ENCODE assay signal across 8 mouse cellular contexts in the genomic region with DNA sequence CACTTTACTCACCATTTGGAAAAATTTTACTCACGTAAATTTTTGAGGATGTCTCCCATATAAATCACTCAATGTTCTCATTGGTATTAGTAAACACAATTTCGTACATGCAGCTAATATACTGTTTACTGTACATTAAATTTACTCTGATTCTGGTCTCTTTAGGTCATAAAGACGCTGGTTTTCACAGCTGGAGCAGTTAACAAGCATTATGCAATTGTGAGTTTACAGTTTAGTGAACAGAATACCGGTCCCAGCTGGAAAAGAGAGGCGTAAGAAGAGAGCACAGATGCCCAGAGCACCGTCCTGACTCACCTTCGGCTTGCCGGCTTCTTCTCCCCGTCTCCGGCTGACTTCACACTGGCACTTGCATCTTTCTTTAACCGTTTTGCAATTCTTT. TPM values are rescaled to one million over a fixed set of nuclear protein-coding genes. Genes with fewer than 3 reads are reported as not detected.
DNase-seq lines count a peak whose midpoint lies in the region; ATAC-seq and TF ChIP-seq lines count a peak whose summit lies in the region.

A gene (plus strand): TSS at position 301 of the 400 bp plus-strand sequence.

- no peak within 1 kb of the TSS for H3K27ac ChIP-seq in cerebellum, adult 2 months (ENCODE audit: insufficient read depth, low read length)
- H3K27ac ChIP-seq in gastrocnemius, adult 2 months = no peak within 1 kb of the TSS
- H3K27ac ChIP-seq in hindbrain, postnatal 0 days = no peak within 1 kb of the TSS
- H3K27ac ChIP-seq in midbrain, embryonic 12.5 days (replicated peaks) = no peak within 1 kb of the TSS

- no peaks in the 10 kb centered on the region for H3K27me3 ChIP-seq in cerebellum, adult 2 months (ENCODE audit: control insufficient read depth, insufficient read depth, low read length)
- H3K27me3 ChIP-seq in hindbrain, postnatal 0 days (ENCODE audit: insufficient read depth, low read length) = no peaks in the 10 kb centered on the region
- H3K27me3 ChIP-seq in midbrain, embryonic 12.5 days = no peaks in the 10 kb centered on the region

- ATAC-seq in hindbrain, postnatal 0 days = no peak
- ATAC-seq in midbrain, embryonic 12.5 days (ENCODE audit: low FRiP score, low read depth) = no peak

- no peaks in the 10 kb centered on the region for H3K4me1 ChIP-seq in cerebellum, adult 2 months (ENCODE audit: control insufficient read depth, insufficient read depth, low read length)
- H3K4me1 ChIP-seq in hindbrain, postnatal 0 days (ENCODE audit: insufficient read depth, low read length) = no peaks in the 10 kb centered on the region
- H3K4me1 ChIP-seq in midbrain, embryonic 12.5 days = no peaks in the 10 kb centered on the region

- H3K9me3 ChIP-seq in hindbrain, postnatal 0 days (ENCODE audit: low read length) = no peaks in the 10 kb centered on the region
- no peaks in the 10 kb centered on the region for H3K9me3 ChIP-seq in midbrain, embryonic 12.5 days

- intact Hi-C loops in gastrocnemius, adult 2 months (cut with DNase I) = loop anchor here (10.0 kb wide), 1 partner anchor 287 kb away; no protein-coding TSS in a partner anchor

- no peak for TF ChIP-seq CTCF in cerebellum, adult 2 months (IDR thresholded peaks at IDR 0.05; ENCODE audit: borderline replicate concordance, insufficient read depth, low read depth, low read length)
- TF ChIP-seq CTCF in gastrocnemius, adult 2 months (IDR thresholded peaks at IDR 0.05) = no peak
- TF ChIP-seq CTCF in hindbrain, postnatal 0 days (IDR thresholded peaks at IDR 0.05; ENCODE audit: low read depth) = no peak

- 89% methylated on average over 11 of the region's 11 CpGs for WGBS in cerebellum, adult 2 months
- WGBS in hindbrain, postnatal 0 days = 92% methylated on average over 11 of the region's 11 CpGs
- 91% methylated on average over 11 of the region's 11 CpGs for WGBS in midbrain, embryonic 12.5 days

- no peak within 1 kb of the TSS for H3K4me3 ChIP-seq in cerebellum, adult 2 months (replicated peaks; ENCODE audit: insufficient read depth, low read depth, low read length)
- no peak within 1 kb of the TSS for H3K4me3 ChIP-seq in gastrocnemius, adult 2 months
- no peak within 1 kb of the TSS for H3K4me3 ChIP-seq in hindbrain, postnatal 0 days (ENCODE audit: low read length)
- no peak within 1 kb of the TSS for H3K4me3 ChIP-seq in midbrain, embryonic 12.5 days

- DNase-seq in cerebellum, adult 2 months = no peak
- DNase-seq in cerebellum, adult 11-12 months = no peak
- peak; percentile 6 for DNase-seq in ZHBTc4 (ENCODE audit: low read depth, low spot score)
- no peak for DNase-seq in gastrocnemius, adult 2 months
- DNase-seq in hindbrain, postnatal 0 days (ENCODE audit: low spot score) = no peak
- DNase-seq in frontal cortex, postnatal 14 days (ENCODE audit: low spot score in 2 of 2) = no peak
- DNase-seq in cerebellum, adult 11 months = no peak

- 0 out of 2 replicates have a peak, but pooled peaks cover 5% of the 10 kb centered on the region for H3K36me3 ChIP-seq in hindbrain, postnatal 0 days (ENCODE audit: insufficient read depth, low read length)
- H3K36me3 ChIP-seq in midbrain, embryonic 12.5 days = peaks cover 18% of the 10 kb centered on the region

- no peak within 1 kb of the TSS for H3K9ac ChIP-seq in hindbrain, postnatal 0 days (replicated peaks; ENCODE audit: low read length)
- H3K9ac ChIP-seq in midbrain, embryonic 12.5 days (replicated peaks) = no peak within 1 kb of the TSS

- TF ChIP-seq POLR2A in cerebellum, adult 2 months (IDR thresholded peaks at IDR 0.05; ENCODE audit: borderline replicate concordance, insufficient read depth, low read length) = no peak

- no peak within 1 kb of the TSS for H3K4me2 ChIP-seq in hindbrain, postnatal 0 days (ENCODE audit: low read depth, low read length)
- H3K4me2 ChIP-seq in midbrain, embryonic 12.5 days (replicated peaks) = no peak within 1 kb of the TSS

RNA-seq across cellular contexts. Expression of the gene that starts here (rescaled TPM):
- 16.7 and 16.8 TPM in 2 replicates for polyA plus RNA-seq in cerebellum, adult 2 months (2012; rRNA removed)
- 10 to 100 TPM; 10.2 to 16.0 TPM for total RNA-seq in gastrocnemius, adult 2 months (2021)
- total RNA-seq in hindbrain, postnatal 0 days (2014; rRNA removed) = 7.6 and 11.0 TPM in 2 replicates
- polyA plus RNA-seq in hindbrain, postnatal 0 days (2015; fragmentation: Nextera tagmentation; extraction: Ambion mirVana) = 12.2 and 12.3 TPM in 2 replicates
- polyA plus RNA-seq in midbrain, embryonic 12.5 days (2016; fragmentation: Nextera tagmentation; extraction: Ambion mirVana) = 23.5 and 24.1 TPM in 2 replicates
